Mouse (Mus musculus) small intestine, adult 2 months (tissue): ENCODE results near the gene Gsk3b.

Experiments
- CTCF ChIP-seq: fragments of 200-500 bp; IDR thresholded peaks from 2 replicates; pipeline ENCODE4 v1.5.1; 2012; ENCODE audit warnings: low read depth, mild to moderate bottlenecking, control low read depth, inconsistent platforms, low read length, moderate library complexity, mixed read lengths; ENCODE audit not compliant: insufficient replicate concordance, insufficient read length; ENCODE audit errors: extremely low read depth
- POLR2A ChIP-seq: fragments of 200-500 bp; IDR thresholded peaks from 2 replicates; pipeline ENCODE4 v1.6.1; 2012; ENCODE audit warnings: low read depth, mild to moderate bottlenecking, control low read depth, inconsistent platforms, low read length, moderate library complexity

DNA sequence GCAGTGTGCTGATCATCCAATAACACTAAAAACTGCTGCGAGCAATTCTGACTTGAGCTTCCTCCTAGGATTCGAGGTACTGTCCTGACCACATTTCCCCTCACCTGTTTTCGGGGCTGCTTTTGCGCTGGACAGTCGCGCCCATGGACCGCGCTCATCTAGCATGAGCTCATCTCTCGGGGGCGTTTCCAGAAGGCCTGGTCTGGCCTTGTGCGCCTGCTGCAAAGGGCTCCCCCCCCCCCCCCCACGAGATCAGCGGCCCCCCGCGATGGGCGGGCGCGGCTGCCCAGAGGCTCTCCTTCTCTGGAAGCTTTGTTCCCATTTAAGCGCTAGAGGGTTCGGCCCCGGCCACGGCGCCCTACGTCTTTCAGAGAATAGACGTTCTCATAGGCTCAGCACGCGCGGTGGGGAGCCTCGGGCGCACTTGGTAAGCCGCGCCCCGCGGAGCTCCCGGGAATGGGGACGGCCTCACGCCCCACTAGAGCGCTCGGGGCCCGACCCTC is 624 bp upstream of the Gsk3b start:
- no peak for TF ChIP-seq POLR2A
- TF ChIP-seq CTCF = no peak
